8 mouse cellular contexts compared by ENCODE assay signal in the genomic region with DNA sequence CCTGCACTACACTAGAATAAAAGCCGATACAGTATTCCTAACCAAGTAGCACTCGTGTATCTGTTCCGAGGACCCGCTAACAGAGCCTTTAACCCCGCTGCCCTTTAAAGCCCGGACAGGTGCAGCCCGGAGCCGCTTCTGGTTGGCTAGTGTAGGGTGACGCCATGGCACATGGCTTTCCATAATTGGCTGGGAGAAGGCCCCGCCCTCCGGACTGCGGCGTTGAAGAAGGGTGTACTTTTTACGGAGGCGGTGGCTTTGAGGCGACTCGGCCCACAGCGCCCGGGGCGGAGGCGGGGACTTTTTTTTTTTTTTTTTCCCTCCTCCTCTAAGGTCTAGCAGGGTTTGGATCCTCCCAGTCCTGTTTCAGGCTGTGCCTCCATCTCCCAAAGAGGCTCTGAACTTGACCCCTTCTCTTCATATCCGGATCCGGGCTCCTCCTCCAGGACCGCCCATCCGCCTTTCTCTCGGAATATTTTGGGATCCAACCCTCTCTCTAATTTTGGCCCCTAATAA. TPM values are rescaled to one million over a fixed set of nuclear protein-coding genes. Genes with fewer than 3 reads are reported as not detected.
DNase-seq lines count a peak whose midpoint lies in the region; TF ChIP-seq lines count a peak whose summit lies in the region.

A gene (plus strand): TSS at position 198 of the 516 bp plus-strand sequence.

- peak within 1 kb of the TSS; percentile 96 for H3K27ac ChIP-seq in left cerebral cortex, adult 2 months
- peak within 1 kb of the TSS; percentile 75 for H3K27ac ChIP-seq in macrophage

- intact Hi-C loops in left cerebral cortex, adult 2 months (cut with DNase I): loop anchor here (1.0 kb wide), 1 partner anchor 177 kb away; no protein-coding TSS in a partner anchor

- no peaks in the 10 kb centered on the region; the same call in 1 of the 2 replicates for H3K79me2 ChIP-seq in macrophage (ENCODE audit: inconsistent target)

- no peak for TF ChIP-seq CTCF in left cerebral cortex, adult 2 months (IDR thresholded peaks at IDR 0.05)

- no peaks in the 10 kb centered on the region for H3K36me3 ChIP-seq in macrophage (ENCODE audit: inconsistent target)

- peak; percentile 83 to 85 for DNase-seq in adrenal gland, adult 18-20 months (ENCODE audit: low spot score in 2 of 2)
- DNase-seq in embryo, embryonic 10.5 days (ENCODE audit: low spot score): peak; percentile 97
- peak; percentile 87 for DNase-seq in gastrocnemius, postnatal 10 days
- peak; percentile 68 for DNase-seq in hindlimb bud, embryonic 11.5 days (ENCODE audit: extremely low spot score, low read depth, low spot score)
- peak; percentile 89 to 93 for DNase-seq in left cerebral cortex, adult 2 months (ENCODE audit: extremely low spot score in 1 of 2, low spot score in 2 of 2)
- peak; percentile 87 for DNase-seq in retina, postnatal 7 days (ENCODE audit: low read depth, low spot score)
- DNase-seq in urinary bladder, adult 18-20 months (ENCODE audit: low spot score in 2 of 2): peak; percentile 83 to 96

- under 1% methylated on average over 26 of the region's 26 CpGs for WGBS in macrophage (ENCODE audit: missing documents)

- H3K4me3 ChIP-seq in left cerebral cortex, adult 2 months: peak within 1 kb of the TSS; percentile 80
- peak within 1 kb of the TSS; percentile 73 for H3K4me3 ChIP-seq in macrophage (ENCODE audit: inconsistent target)

RNA-seq across cellular contexts. Expression of the gene that starts here (rescaled TPM):
- 10 to 100 TPM; 53.7 to 55.8 TPM for total RNA-seq in adrenal gland, adult 18-20 months (2021)
- total RNA-seq in gastrocnemius, postnatal 10 days (2021): 10 to 100 TPM; 33.8 to 39.8 TPM
- total RNA-seq in left cerebral cortex, adult 2 months (2021): 100 to 1,000 TPM; 116 to 117 TPM
- total RNA-seq in macrophage (2018; cell fraction: chromatin; rRNA removed): 10 to 100 TPM in 17 of 26 experiments, 1 to 10 TPM in 9; 2.2 to 42.3 (median 13.9) TPM
- total RNA-seq in macrophage (2018; cell fraction: cytosol; rRNA removed): 10 to 100 TPM in 24 of 26 experiments, 1 to 10 TPM in 2; 8.7 to 28.3 (median 18.5) TPM
- 10 to 100 TPM; 13.0 to 48.0 (median 19.3) TPM for total RNA-seq in macrophage (2018; cell fraction: nucleus; rRNA removed)
- 14.8 to 22.0 TPM (median 17.8 TPM) in 3 replicates for polyA plus RNA-seq in macrophage (2018)

Comparison
In these comparisons a context has a peak if more than half of its experiments do, and no peak if none do; other contexts are left out.
1. Peak in every context shown above with its lines: DNase-seq, H3K4me3 ChIP-seq and H3K27ac ChIP-seq.